ENCODE assay signal across 10 mouse cellular contexts in the genomic region with DNA sequence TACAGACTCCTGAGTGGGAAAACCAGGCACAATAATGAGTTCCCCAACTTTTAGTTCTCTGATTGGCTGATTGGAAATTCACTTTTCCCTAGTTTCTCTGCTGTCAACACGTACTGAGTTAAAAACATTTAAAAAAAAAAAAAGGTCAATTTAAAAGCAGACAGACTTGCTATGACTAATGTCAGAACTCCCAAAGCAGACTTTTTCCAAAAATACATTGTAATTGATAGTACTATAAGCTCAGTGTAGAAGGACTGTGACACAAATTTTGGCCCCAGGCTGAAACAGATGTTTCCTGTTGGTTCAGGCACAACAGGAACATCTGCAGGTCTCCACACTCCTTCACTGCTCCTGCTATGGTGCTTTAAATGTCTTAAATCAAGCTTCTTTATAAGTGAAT. TPM values are rescaled to one million over a fixed set of nuclear protein-coding genes. Genes with fewer than 3 reads are reported as not detected.
DNase-seq lines count a peak whose midpoint lies in the region; ATAC-seq and TF ChIP-seq lines count a peak whose summit lies in the region.
"Had no signal": no experiment of that assay in that cellular context is flagged by ENCODE, and none has a peak within 500 bp of the region (broad histone marks: within the 10 kb centered on the region; RNA-seq: fewer than 3 reads in every experiment).

No protein-coding gene starts in this region.

- TF ChIP-seq POLR2A in MEL (IDR thresholded peaks at IDR 0.05; ENCODE audit: control insufficient read depth in 1 of 2, insufficient read depth in 1 of 2, low read depth in 1 of 2, low read length in 2 of 2, poor library complexity in 1 of 2), result no peak

- no peaks in the 10 kb centered on the region for H3K36me3 ChIP-seq in kidney, embryonic 15.5 days
- H3K36me3 ChIP-seq in kidney, embryonic 14.5 days (ENCODE audit: control insufficient read depth, insufficient read depth, low read length), result no peaks in the 10 kb centered on the region
- peaks cover 0 to 39% of the 10 kb centered on the region in 2 experiments; a peak in 2 of 4 replicates for H3K36me3 ChIP-seq in MEL (ENCODE audit: control insufficient read depth in 1 of 2, insufficient read depth in 2 of 2, low read length in 2 of 2)
- no peaks in the 10 kb centered on the region for H3K36me3 ChIP-seq in embryonic facial prominence, embryonic 15.5 days

- no peak overlapping the region for H3K4me3 ChIP-seq in kidney, embryonic 15.5 days (replicated peaks)
- H3K4me3 ChIP-seq in kidney, embryonic 14.5 days (ENCODE audit: low read length), result no peak overlapping the region
- no peak overlapping the region for H3K4me3 ChIP-seq in MEL (ENCODE audit: control insufficient read depth in 1 of 2, insufficient read depth in 1 of 2, low read depth in 2 of 2, low read length in 2 of 2)
- H3K4me3 ChIP-seq in embryonic facial prominence, embryonic 15.5 days (replicated peaks), result no peak overlapping the region

- TF ChIP-seq EP300 in MEL (IDR thresholded peaks at IDR 0.05; ENCODE audit: low read depth in 1 of 2, low read length in 2 of 2), result no peak

- no peaks in the 10 kb centered on the region for H3K27me3 ChIP-seq in kidney, embryonic 15.5 days
- H3K27me3 ChIP-seq in kidney, embryonic 14.5 days (ENCODE audit: control insufficient read depth, insufficient read depth, low read length), result no peaks in the 10 kb centered on the region
- no peaks in the 10 kb centered on the region for H3K27me3 ChIP-seq in MEL (ENCODE audit: control insufficient read depth in 1 of 2, insufficient read depth in 2 of 2, low read length in 2 of 2)
- H3K27me3 ChIP-seq in embryonic facial prominence, embryonic 15.5 days, result no peaks in the 10 kb centered on the region

- H3K9me3 ChIP-seq in kidney, embryonic 15.5 days (replicated peaks), result no peaks in the 10 kb centered on the region
- H3K9me3 ChIP-seq in kidney, embryonic 14.5 days (ENCODE audit: control insufficient read depth, low read length), result no peaks in the 10 kb centered on the region
- H3K9me3 ChIP-seq in MEL (replicated peaks; ENCODE audit: insufficient read depth, low read length), result no peaks in the 10 kb centered on the region
- no peaks in the 10 kb centered on the region for H3K9me3 ChIP-seq in embryonic facial prominence, embryonic 15.5 days (replicated peaks)

- H3K4me2 ChIP-seq in kidney, embryonic 15.5 days, result no peak overlapping the region
- H3K4me2 ChIP-seq in kidney, embryonic 14.5 days (replicated peaks; ENCODE audit: low read depth, low read length), result no peak overlapping the region
- no peak overlapping the region for H3K4me2 ChIP-seq in embryonic facial prominence, embryonic 15.5 days (replicated peaks)
- H3K4me2 ChIP-seq: midbrain, embryonic 11.5 days had no signal

- DNase-seq in MEL (ENCODE audit: low read depth, low spot score), result no peak
- DNase-seq in kidney, postnatal 14 days, result peak; percentile 51
- DNase-seq in left cerebral cortex, adult 18-20 months (ENCODE audit: low spot score in 2 of 2), result no peak
- DNase-seq in embryo, embryonic 9.5 days (ENCODE audit: extremely low spot score), result no peak
- DNase-seq: layer of hippocampus, postnatal 36 days; right cerebral cortex, postnatal 14 days had no signal

- H3K9ac ChIP-seq in kidney, embryonic 15.5 days, result no peak overlapping the region
- no peak overlapping the region for H3K9ac ChIP-seq in kidney, embryonic 14.5 days (ENCODE audit: low read depth, low read length)
- H3K9ac ChIP-seq in MEL (ENCODE audit: control insufficient read depth, low read depth, low read length, poor library complexity, severe bottlenecking), result no peak overlapping the region
- no peak overlapping the region for H3K9ac ChIP-seq in embryonic facial prominence, embryonic 15.5 days

- no peak for TF ChIP-seq CTCF in MEL (IDR thresholded peaks at IDR 0.05 in 2 of 3, conservative IDR thresholded peaks at IDR 0.05 in 1 of 3; ENCODE audit: control insufficient read depth in 1 of 3, insufficient read depth in 1 of 3, low read depth in 2 of 3, low read length in 3 of 3, poor library complexity in 1 of 3, severe bottlenecking in 1 of 3)

- peaks cover 12% of the 10 kb centered on the region for H3K79me2 ChIP-seq in MEL (ENCODE audit: control insufficient read depth, insufficient read depth, low read length, poor library complexity)

- WGBS in kidney, embryonic 15.5 days, result 47% methylated on average over 1 of the region's 1 CpGs
- 59% methylated on average over 1 of the region's 1 CpGs for WGBS in kidney, embryonic 14.5 days
- 11% methylated on average over 1 of the region's 1 CpGs for WGBS in embryonic facial prominence, embryonic 15.5 days

- H3K4me1 ChIP-seq in kidney, embryonic 15.5 days, result peaks cover 10% of the 10 kb centered on the region
- peaks cover 2% of the 10 kb centered on the region for H3K4me1 ChIP-seq in kidney, embryonic 14.5 days (ENCODE audit: control insufficient read depth, insufficient read depth, low read length)
- peaks cover 23 to 27% of the 10 kb centered on the region in 2 experiments for H3K4me1 ChIP-seq in MEL (ENCODE audit: control insufficient read depth in 1 of 2, insufficient read depth in 2 of 2, low read length in 2 of 2)
- H3K4me1 ChIP-seq in embryonic facial prominence, embryonic 15.5 days, result peaks cover 19% of the 10 kb centered on the region

- no peak for ATAC-seq in kidney, embryonic 15.5 days (replicated peaks; ENCODE audit: low FRiP score)
- ATAC-seq in kidney, embryonic 14.5 days (ENCODE audit: low FRiP score, low TSS enrichment), result no peak
- ATAC-seq in embryonic facial prominence, embryonic 15.5 days (ENCODE audit: insufficient number of reproducible peaks, low FRiP score, low TSS enrichment, low read depth), result peak; percentile 59; the same call in 1 of the 2 replicates

- TF ChIP-seq RAD21 in MEL (IDR thresholded peaks at IDR 0.05; ENCODE audit: low read depth, low read length), result no peak

- peak overlapping the region; percentile 77 for H3K27ac ChIP-seq in kidney, embryonic 15.5 days
- no peak overlapping the region for H3K27ac ChIP-seq in kidney, embryonic 14.5 days (ENCODE audit: low read depth, low read length)
- no peak overlapping the region for H3K27ac ChIP-seq in MEL (ENCODE audit: control insufficient read depth, low read depth, low read length)
- peak overlapping the region; percentile 68 for H3K27ac ChIP-seq in embryonic facial prominence, embryonic 15.5 days (replicated peaks)

TF ChIP-seq in MEL, 35 proteins besides CTCF, POLR2A, EP300 and RAD21:
- no peak for TF ChIP-seq USF2 (IDR thresholded peaks at IDR 0.05; ENCODE audit: borderline replicate concordance in 1 of 2, insufficient read depth in 1 of 2, low read depth in 1 of 2, low read length in 2 of 2)
- TF ChIP-seq ETS1 (IDR thresholded peaks at IDR 0.05; ENCODE audit: low read depth, low read length), result peak; percentile 34; the same call in 1 of the 2 replicates
- no peak for TF ChIP-seq KAT2A (conservative IDR thresholded peaks at IDR 0.05; ENCODE audit: low read depth, low read length)

RNA-seq across cellular contexts. Expression of a gene that starts 3.6 kb away (rescaled TPM):
- 24.1 and 25.8 TPM in 2 replicates for polyA plus RNA-seq in kidney, embryonic 15.5 days (2015; fragmentation: Nextera tagmentation; extraction: Ambion mirVana)
- 35.4 and 37.3 TPM in 2 replicates for polyA plus RNA-seq in kidney, embryonic 14.5 days (2014; fragmentation: Nextera tagmentation; extraction: Ambion mirVana)
- total RNA-seq in MEL (2012; rRNA removed), result 18.8 and 19.4 TPM in 2 replicates
- polyA plus RNA-seq in MEL (2012; ENCODE audit: insufficient read depth in 1 of 2, insufficient read length in 2 of 2, low read depth in 1 of 2, low replicate concordance in 2 of 2, missing spikeins in 1 of 2), result 100 to 1,000 TPM in 1 of 2 experiments, 10 to 100 TPM in 1; 20.3 to 191 TPM
- polyA plus RNA-seq in embryonic facial prominence, embryonic 15.5 days (2015; fragmentation: Nextera tagmentation; extraction: Ambion mirVana), result 23.0 and 29.2 TPM in 2 replicates
- 10 to 100 TPM; 54.4 to 59.1 TPM for total RNA-seq in left cerebral cortex, adult 18-20 months (2021)

RNA-seq across cellular contexts. Expression of a gene that starts 41.0 kb away (rescaled TPM):
- 7.9 and 9.1 TPM in 2 replicates for polyA plus RNA-seq in kidney, embryonic 15.5 days (2015; fragmentation: Nextera tagmentation; extraction: Ambion mirVana)
- 5.1 and 7.3 TPM in 2 replicates for polyA plus RNA-seq in kidney, embryonic 14.5 days (2014; fragmentation: Nextera tagmentation; extraction: Ambion mirVana)
- 34.1 and 40.7 TPM in 2 replicates for total RNA-seq in MEL (2012; rRNA removed)
- polyA plus RNA-seq in MEL (2012; ENCODE audit: insufficient read depth in 1 of 2, insufficient read length in 2 of 2, low read depth in 1 of 2, low replicate concordance in 2 of 2, missing spikeins in 1 of 2), result 10 to 100 TPM in 1 of 2 experiments, not detected in 1; 15.6 TPM
- 12.6 and 13.3 TPM in 2 replicates for polyA plus RNA-seq in embryonic facial prominence, embryonic 15.5 days (2015; fragmentation: Nextera tagmentation; extraction: Ambion mirVana)
- under 1 TPM; 0.59 to 0.81 TPM for total RNA-seq in left cerebral cortex, adult 18-20 months (2021)

Comparison
In these comparisons a context has a peak if more than half of its experiments do, and no peak if none do; other contexts are left out.
1. H3K27ac ChIP-seq: peak in kidney, embryonic 15.5 days (single experiment) and embryonic facial prominence, embryonic 15.5 days (single experiment); none in kidney, embryonic 14.5 days (single experiment) and MEL (single experiment).